Mouse (Mus musculus) MEL (cell line): ENCODE data around the gene Kcnip1.

Experiments used
- CTCF ChIP-seq, 3 experiments: IDR thresholded peaks in 2 of 3; conservative IDR thresholded peaks in 1 of 3; 2 replicates each; pipeline ENCODE4 v1.5.1; 2011 to 2012; ENCODE audit warnings: low read length in 3 of 3, low read depth in 2 of 3, mild to moderate bottlenecking in 2 of 3, improper control_type of control experiment in 1 of 3, inconsistent platforms in 1 of 3, mixed read lengths in 1 of 3, moderate library complexity in 1 of 3; ENCODE audit not compliant: control insufficient read depth in 1 of 3, insufficient read depth in 1 of 3, poor library complexity in 1 of 3, severe bottlenecking in 1 of 3
- GABPA ChIP-seq: IDR thresholded peaks from 2 replicates; pipeline ENCODE4 v1.6.1; 2012; ENCODE audit warnings: low read depth, mild to moderate bottlenecking, inconsistent platforms, low read length, improper control_type of control experiment, moderate library complexity
- GATA1 ChIP-seq: IDR thresholded peaks from 2 replicates; pipeline ENCODE4 v1.6.1; 2011; ENCODE audit warnings: low read depth, low read length, improper control_type of control experiment
- JUND ChIP-seq: IDR thresholded peaks from 2 replicates; pipeline ENCODE4 v1.6.1; 2011; ENCODE audit warnings: low read depth, mild to moderate bottlenecking, improper control_type of control experiment, low read length
- MYC ChIP-seq: IDR thresholded peaks from 2 replicates; pipeline ENCODE4 v1.6.1; 2011; ENCODE audit warnings: low read depth, mild to moderate bottlenecking, low read length, improper control_type of control experiment, moderate library complexity
- NELFE ChIP-seq: IDR thresholded peaks from 2 replicates; pipeline ENCODE4 v1.6.1; 2011; ENCODE audit warnings: low read depth, low read length, improper control_type of control experiment
- POLR2A ChIP-seq, 2 experiments: IDR thresholded peaks; 2 replicates each; pipeline ENCODE4 v1.6.1; 2011 to 2012; ENCODE audit warnings: low read length in 2 of 2, mild to moderate bottlenecking in 2 of 2, control low read depth in 1 of 2, improper control_type of control experiment in 1 of 2, low read depth in 1 of 2, moderate library complexity in 1 of 2; ENCODE audit not compliant: control insufficient read depth in 1 of 2, insufficient read depth in 1 of 2, poor library complexity in 1 of 2
- POLR2AphosphoS2 ChIP-seq: IDR thresholded peaks from 2 replicates; pipeline ENCODE4 v1.6.1; 2011; ENCODE audit warnings: low read length, improper control_type of control experiment
- RCOR1 ChIP-seq: IDR thresholded peaks from 2 replicates; pipeline ENCODE4 v1.6.1; 2012; ENCODE audit warnings: low read depth, mild to moderate bottlenecking, inconsistent platforms, low read length, improper control_type of control experiment
- UBTF ChIP-seq: IDR thresholded peaks from 2 replicates; pipeline ENCODE4 v1.6.1; 2012; ENCODE audit warnings: low read depth, mild to moderate bottlenecking, inconsistent platforms, low read length, improper control_type of control experiment, moderate library complexity, borderline replicate concordance; ENCODE audit not compliant: insufficient read depth
- USF2 ChIP-seq, 2 experiments: IDR thresholded peaks; 2 replicates each; pipeline ENCODE4 v1.6.1; 2011 to 2012; ENCODE audit warnings: improper control_type of control experiment in 2 of 2, low read length in 2 of 2, borderline replicate concordance in 1 of 2, inconsistent platforms in 1 of 2, low read depth in 1 of 2, mild to moderate bottlenecking in 1 of 2; ENCODE audit not compliant: insufficient read depth in 1 of 2
- ZC3H11A ChIP-seq: IDR thresholded peaks from 2 replicates; pipeline ENCODE4 v1.6.1; 2012; ENCODE audit warnings: low read depth, mild to moderate bottlenecking, inconsistent platforms, low read length, improper control_type of control experiment
- ZNF384 ChIP-seq: IDR thresholded peaks from 2 replicates; pipeline ENCODE4 v1.6.1; 2012; ENCODE audit warnings: low read depth, mild to moderate bottlenecking, inconsistent platforms, low read length, improper control_type of control experiment

- TF ChIP-seq ZNF384 (no peak), UBTF (no peak), MYC (no peak), NELFE (no peak), POLR2A (IDR thresholded peaks at IDR 0.05; ENCODE audit: control insufficient read depth in 1 of 2, insufficient read depth in 1 of 2, low read depth in 1 of 2, low read length in 2 of 2, poor library complexity in 1 of 2) (no peak), ZC3H11A (no peak), CTCF (IDR thresholded peaks at IDR 0.05 in 2 of 3, conservative IDR thresholded peaks at IDR 0.05 in 1 of 3; ENCODE audit: control insufficient read depth in 1 of 3, insufficient read depth in 1 of 3, low read depth in 2 of 3, low read length in 3 of 3, poor library complexity in 1 of 3, severe bottlenecking in 1 of 3) (no peak), GABPA (no peak), JUND (no peak), GATA1 (no peak), RCOR1 (no peak), USF2 (IDR thresholded peaks at IDR 0.05; ENCODE audit: borderline replicate concordance in 1 of 2, insufficient read depth in 1 of 2, low read depth in 1 of 2, low read length in 2 of 2) (no peak), POLR2AphosphoS2 (no peak)
Observed at GRCm38 (mm10) chr11:33655221-33655620, 337.7 kb downstream of the Kcnip1 start.
